Mouse (Mus musculus): ENCODE data around the gene Hoxc10. TPM values are rescaled to one million over a fixed set of nuclear protein-coding genes. Genes with fewer than 3 reads are reported as not detected.

Hoxc10 gene
- total RNA-seq, 2 experiments from 2014 or later = not detected

Small RNA genes within 50 kb of the gene (microRNA-seq; reads per million reads assigned to microRNA genes)
- not detected for gene Mir196a-2
- 5.6 reads per million, percentile 16 among the genes with 10 or more reads in this experiment for gene Mir615

Other genes with a start within 250 kb of the Hoxc10 start
- gene Calcoco1, start 244.6 kb upstream of the Hoxc10 start, total RNA-seq (2021) = 100 to 1,000 TPM in 1 of 2 experiments, 10 to 100 TPM in 1; 93.5 to 106 TPM
- gene Hoxc13, start 45.7 kb upstream of the Hoxc10 start, total RNA-seq (2021) = not detected
- gene Hoxc12, start 30.0 kb upstream of the Hoxc10 start, total RNA-seq (2021) = not detected
- not detected for gene Hoxc11, start 12.4 kb upstream of the Hoxc10 start, total RNA-seq (2021)
- not detected for gene Hoxc5, start 647 bp downstream of the Hoxc10 start, total RNA-seq (2021)
- gene Hoxc9, start 9.6 kb downstream of the Hoxc10 start, total RNA-seq (2021) = not detected
- gene Hoxc8, start 23.8 kb downstream of the Hoxc10 start, total RNA-seq (2021) = not detected
- not detected for gene Hoxc6, start 31.5 kb downstream of the Hoxc10 start, total RNA-seq (2021)
- not detected for gene Hoxc4, start 52.1 kb downstream of the Hoxc10 start, total RNA-seq (2021)
- gene Smug1, start 200.3 kb downstream of the Hoxc10 start, total RNA-seq (2021) = 10 to 100 TPM; 12.2 to 14.1 TPM